Mouse (Mus musculus) brain, embryonic 14.5 days (tissue): ENCODE data around the gene Dnajc25. TPM values are rescaled to one million over a fixed set of nuclear protein-coding genes. Genes with fewer than 3 reads are reported as not detected.

ENCODE experiments used
- DNase-seq: peaks from one replicate; pipeline ENCODE4 v3.0.0-alpha.2; 2011; ENCODE audit warnings: low read depth
- CTCF ChIP-seq: fragments of 200-500 bp; IDR thresholded peaks from 2 replicates; pipeline ENCODE4 v1.5.1; 2012; ENCODE audit warnings: inconsistent platforms, mild to moderate bottlenecking, moderate library complexity, borderline replicate concordance; ENCODE audit not compliant: insufficient read depth, insufficient read length; ENCODE audit errors: extremely low read depth
- POLR2A ChIP-seq: fragments of 200-500 bp; IDR thresholded peaks from 2 replicates; pipeline ENCODE4 v1.6.1; 2012; ENCODE audit warnings: mild to moderate bottlenecking, inconsistent platforms, borderline replicate concordance; ENCODE audit not compliant: poor library complexity, insufficient read depth, insufficient read length, severe bottlenecking; ENCODE audit errors: extremely low read depth
- polyA plus RNA-seq: library from polyadenylated mRNA; depleted of rRNA; stranded (reverse); fragments of >200 nt; gene quantifications from 2 replicates; pipeline ENCODE4 v1.2.3, GENCODE M21; 2012; rRNA removed

Gene Dnajc25
- 3.7 and 4.2 TPM in 2 replicates for polyA plus RNA-seq

GRCm38 (mm10) chr4:58994762-58995161, at the start of gene Dnajc25:
Gene Dnajc25 (plus strand): TSS chr4:58995062.
- no peak for TF ChIP-seq CTCF
- TF ChIP-seq POLR2A: no peak
- no peak for DNase-seq

- no peak for DNase-seq
- TF ChIP-seq POLR2A (no peak), CTCF (no peak)
Observed at GRCm38 (mm10) chr4:58948391-58948790, 46.5 kb upstream of the Dnajc25 start.

GRCm38 (mm10) chr4:58952630-58953029, 42.2 kb upstream of the Dnajc25 start:
- no peak for TF ChIP-seq CTCF
- TF ChIP-seq POLR2A: no peak
- no peak for DNase-seq

GRCm38 (mm10) chr4:58961719-58962118, 33.1 kb upstream of the Dnajc25 start:
- TF ChIP-seq CTCF: no peak
- no peak for DNase-seq

GRCm38 (mm10) chr4:58963271-58963670, 31.6 kb upstream of the Dnajc25 start:
- TF ChIP-seq POLR2A (no peak), CTCF (no peak)
- no peak for DNase-seq

GRCm38 (mm10) chr4:58965136-58965535, 29.7 kb upstream of the Dnajc25 start:
- no peak for DNase-seq
- TF ChIP-seq CTCF (no peak), POLR2A (no peak)

- TF ChIP-seq CTCF (no peak), POLR2A (no peak)
- peak; percentile 11 for DNase-seq
Observed at GRCm38 (mm10) chr4:58970678-58971077, 24.2 kb upstream of the Dnajc25 start.

- DNase-seq: no peak
- TF ChIP-seq POLR2A: no peak
- TF ChIP-seq CTCF: no peak
Observed at GRCm38 (mm10) chr4:58975711-58976110, 19.2 kb upstream of the Dnajc25 start.

GRCm38 (mm10) chr4:58981421-58981820, 13.4 kb upstream of the Dnajc25 start:
- DNase-seq: no peak
- TF ChIP-seq CTCF (no peak), POLR2A (no peak)

- DNase-seq: no peak
- TF ChIP-seq CTCF: no peak
- TF ChIP-seq POLR2A: no peak
Observed at GRCm38 (mm10) chr4:58982806-58983205, 12.1 kb upstream of the Dnajc25 start.

GRCm38 (mm10) chr4:58985157-58985648, 9.7 kb upstream of the Dnajc25 start:
- peak; percentile 83; the same call in 1 of the 2 replicates for TF ChIP-seq CTCF
- TF ChIP-seq POLR2A: no peak
- peak; percentile 79 for DNase-seq

GRCm38 (mm10) chr4:58986540-58987190, 8.2 kb upstream of the Dnajc25 start, which contains the start of gene Ptgr1:
Gene Ptgr1 (minus strand): TSS chr4:58987119.
- TF ChIP-seq CTCF (no peak), POLR2A (no peak)
- peak; percentile 93 for DNase-seq
